Mouse (Mus musculus) bone marrow, adult 2 months (tissue): ENCODE results near the gene Pex11a. TPM values are rescaled to one million over a fixed set of nuclear protein-coding genes. Genes with fewer than 3 reads are reported as not detected.
A peak's percentile ranks its signal among the peaks of the same experiment; 100 is the strongest.
"Not testable (repeated sequence)": the region's sequence is repeated elsewhere in the genome, so short reads cannot be mapped to it uniquely, and the experiment has no call there.

Experiments
- H3K27ac ChIP-seq: fragments of 200-500 bp; 2 replicates; pipeline ENCODE4 v1.5.1; 2012; ENCODE audit warnings: low read depth, mild to moderate bottlenecking, control low read depth, inconsistent platforms, low read length; ENCODE audit not compliant: control insufficient read depth, poor library complexity, insufficient read depth
- H3K4me1 ChIP-seq: fragments of 200-500 bp; 2 replicates; pipeline ENCODE4 v1.6.1; 2011; ENCODE audit warnings: low read length; ENCODE audit not compliant: control insufficient read depth, insufficient read depth
- H3K4me3 ChIP-seq: fragments of 200-500 bp; replicated peaks from 2 replicates; pipeline ENCODE3; 2011; ENCODE audit warnings: mild to moderate bottlenecking, low read depth, low read length, control low read depth; ENCODE audit not compliant: control insufficient read depth
- CTCF ChIP-seq: fragments of 200-500 bp; IDR thresholded peaks from 2 replicates; pipeline ENCODE4 v1.5.1; 2011; ENCODE audit warnings: low read length, control low read depth; ENCODE audit not compliant: control insufficient read depth, insufficient read depth
- POLR2A ChIP-seq: fragments of 200-500 bp; IDR thresholded peaks from 2 replicates; pipeline ENCODE4 v1.6.1; 2011; ENCODE audit warnings: low read depth, mild to moderate bottlenecking, control low read depth, low read length, borderline replicate concordance; ENCODE audit not compliant: control insufficient read depth
- WGBS: fragments of 180-500 bp; shearing (Covaris S2); methylation state at CpG from one replicate; pipeline ENCODE4 v1.1.7; 2018; 5-methylcytosine and 5-hydroxymethylcytosine counted together
- polyA plus RNA-seq: library from polyadenylated mRNA; stranded (reverse); fragments of >200 nt; gene quantifications from 2 replicates; pipeline ENCODE4 v1.2.4, GENCODE M21; 2011; ENCODE audit warnings: low replicate concordance; ENCODE audit not compliant: missing spikeins, insufficient read depth, insufficient read length

The Pex11a gene
- polyA plus RNA-seq: 3.4 and 4.9 TPM in 2 replicates

DNA sequence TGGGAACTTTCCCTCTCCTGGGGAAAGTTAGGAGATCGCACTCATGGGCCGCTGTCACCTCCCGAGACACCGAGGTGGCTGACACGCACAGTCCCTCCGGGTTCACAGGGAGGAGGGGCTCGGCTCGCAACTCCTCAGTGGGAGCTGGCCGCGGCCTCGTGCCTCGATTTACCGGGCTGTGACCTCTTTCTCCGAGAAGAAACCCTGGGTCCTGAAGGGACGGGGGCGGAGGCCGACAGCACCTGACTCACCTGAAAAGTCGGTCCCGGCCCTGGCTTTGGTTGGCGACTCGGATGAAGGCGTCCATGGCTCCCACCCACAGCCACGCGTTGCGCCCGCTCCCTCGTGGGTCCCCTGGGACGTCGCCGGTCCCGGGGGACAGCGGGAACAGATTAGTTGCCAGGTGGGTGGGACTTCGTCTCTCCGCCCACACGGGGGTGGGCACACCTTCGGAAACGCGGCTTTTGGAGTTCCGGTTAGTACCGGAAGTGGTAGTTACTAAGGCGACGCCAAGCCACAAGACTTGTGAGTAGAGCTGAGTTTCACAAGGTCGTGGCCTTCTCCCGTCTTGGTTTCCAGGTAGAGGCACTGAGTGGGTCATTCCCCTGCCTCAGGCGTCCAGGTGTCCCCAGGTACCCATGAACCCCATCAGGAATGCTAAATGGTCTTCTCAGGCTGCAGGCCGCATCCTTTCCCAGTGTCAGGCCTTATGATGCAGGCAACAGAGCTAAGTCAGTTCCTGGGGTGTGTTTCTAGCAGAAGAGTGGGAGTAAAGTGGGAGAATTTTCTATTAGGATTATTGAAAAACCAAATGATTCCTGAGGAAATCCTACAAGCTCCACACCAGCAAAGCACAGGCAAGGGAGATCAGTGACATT, at the start of gene Pex11a, which contains the start of gene Wdr93:
Gene Pex11a, minus strand, starts transcription at position 473 of the 878 bp plus-strand sequence.
Gene Wdr93, plus strand, starts transcription at position 505 of the 878 bp plus-strand sequence.
- WGBS: 3% methylated on average over 46 of the region's 46 CpGs

DNA sequence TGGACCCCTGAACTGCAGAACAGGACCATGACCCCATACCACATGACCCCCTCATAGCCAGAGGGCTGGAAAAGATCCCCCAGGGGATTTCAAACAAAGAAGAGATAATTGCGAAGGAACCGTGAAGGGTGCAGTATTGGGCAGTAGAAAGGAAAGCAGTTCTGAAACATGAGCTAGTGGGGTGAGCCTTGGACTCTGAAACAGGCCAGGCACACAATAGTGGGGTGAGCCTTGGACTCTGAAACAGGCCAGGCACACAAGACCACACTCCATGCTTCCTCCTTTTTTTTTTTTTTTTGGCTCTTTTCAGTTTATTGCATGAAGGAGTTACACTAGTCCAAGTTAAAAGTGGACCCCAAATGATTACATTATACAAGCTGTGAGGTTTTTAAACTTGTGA, 46.9 kb upstream of the Pex11a start:
- not testable (repeated sequence) for H3K4me3 ChIP-seq, H3K4me1 ChIP-seq, H3K27ac ChIP-seq
- WGBS: 83% methylated on average over 2 of the region's 2 CpGs

More for the DNA sequence above, at the start of gene Pex11a, which contains the start of gene Wdr93:
- Histone ChIP-seq H3K4me3 (peak within 1 kb of the TSS; percentile 77), H3K4me1 (no peaks in the 10 kb centered on the region; the same call in 1 of the 2 replicates), H3K27ac (peak within 1 kb of the TSS; percentile 0; the same call in 1 of the 2 replicates)
- TF ChIP-seq POLR2A: no peak
- TF ChIP-seq CTCF: no peak

DNA sequence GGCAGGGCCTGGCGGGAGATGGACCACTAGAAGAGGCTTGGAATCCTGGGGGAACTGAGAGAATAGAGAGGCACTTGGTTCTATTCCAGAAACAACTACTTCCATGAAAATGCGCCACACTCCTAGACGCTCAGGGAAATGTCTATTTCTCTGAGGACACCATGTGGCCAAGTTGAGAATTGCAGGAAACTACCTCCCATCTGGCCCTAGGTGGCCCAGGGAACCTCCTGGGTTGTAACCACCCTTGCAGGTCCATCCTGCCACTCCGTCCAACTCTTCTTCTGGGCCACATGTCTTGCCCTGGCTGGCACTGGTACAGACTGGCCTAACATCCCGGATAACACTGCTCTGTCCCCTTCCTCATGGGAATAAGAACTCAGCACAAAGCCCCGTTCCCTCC, 43.4 kb upstream of the Pex11a start:
- no peak overlapping the region for H3K4me3 ChIP-seq
- H3K27ac ChIP-seq: no peak overlapping the region
- 25% methylated on average over 6 of the region's 6 CpGs for WGBS
- TF ChIP-seq POLR2A (no peak), CTCF (peak; percentile 54)
- no peaks in the 10 kb centered on the region for H3K4me1 ChIP-seq

DNA sequence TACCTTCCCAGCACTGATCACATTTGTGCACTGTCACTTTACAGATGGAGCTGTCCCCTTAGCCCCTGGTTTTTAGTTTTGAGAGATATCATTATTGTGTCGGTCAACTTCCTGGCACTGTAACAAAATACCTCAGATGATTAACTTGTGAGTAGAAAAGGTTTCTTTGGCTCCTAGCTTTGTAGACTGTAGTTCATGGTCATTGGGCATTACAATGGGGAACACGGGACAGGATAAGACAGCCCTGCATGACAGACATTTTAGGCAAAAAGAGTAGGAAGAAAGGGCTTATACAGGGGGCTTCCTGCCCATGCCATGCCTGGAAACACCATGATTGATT, 39.6 kb upstream of the Pex11a start:
- TF ChIP-seq POLR2A (no peak), CTCF (no peak)
- WGBS: 85% methylated on average over 2 of the region's 2 CpGs
- Histone ChIP-seq H3K4me1 (no peaks in the 10 kb centered on the region), H3K4me3 (no peak overlapping the region), H3K27ac (no peak overlapping the region)

DNA sequence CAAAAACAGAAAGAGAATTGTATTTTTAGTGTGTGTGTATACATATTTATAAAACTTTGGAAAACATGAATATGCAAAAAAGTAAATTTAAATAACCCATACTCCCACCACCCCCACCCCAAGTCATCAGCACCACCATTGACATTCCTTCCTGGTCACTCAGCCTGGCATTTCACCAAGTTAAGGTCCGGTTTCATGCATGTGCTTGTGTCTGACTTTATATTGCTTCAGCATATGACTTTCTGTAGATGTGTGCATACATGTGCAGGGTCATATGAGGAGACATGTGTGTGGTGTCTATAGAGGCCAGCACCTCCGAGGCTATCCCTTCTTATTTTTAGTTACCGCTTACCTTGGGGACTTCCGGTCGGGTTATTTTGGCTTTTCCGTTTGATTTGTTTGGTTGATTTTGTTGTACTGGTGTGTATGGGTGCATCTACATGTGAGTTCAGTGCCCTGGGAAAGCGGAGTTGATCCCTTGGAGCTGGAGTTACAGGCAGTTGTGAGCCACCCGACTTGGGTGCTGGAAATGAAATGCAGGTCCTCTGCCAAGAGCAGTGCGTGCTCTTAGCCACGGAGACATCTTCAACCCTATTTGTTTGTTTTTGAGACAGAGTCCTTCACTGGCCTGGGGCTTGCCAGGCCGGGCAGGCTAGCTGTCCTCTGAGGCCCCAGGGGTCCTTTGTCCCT, 39.0 kb upstream of the Pex11a start:
- Histone ChIP-seq H3K4me1 (no peaks in the 10 kb centered on the region), H3K27ac (no peak overlapping the region), H3K4me3 (no peak overlapping the region)
- TF ChIP-seq POLR2A (no peak), CTCF (no peak)
- WGBS: 87% methylated on average over 11 of the region's 11 CpGs

DNA sequence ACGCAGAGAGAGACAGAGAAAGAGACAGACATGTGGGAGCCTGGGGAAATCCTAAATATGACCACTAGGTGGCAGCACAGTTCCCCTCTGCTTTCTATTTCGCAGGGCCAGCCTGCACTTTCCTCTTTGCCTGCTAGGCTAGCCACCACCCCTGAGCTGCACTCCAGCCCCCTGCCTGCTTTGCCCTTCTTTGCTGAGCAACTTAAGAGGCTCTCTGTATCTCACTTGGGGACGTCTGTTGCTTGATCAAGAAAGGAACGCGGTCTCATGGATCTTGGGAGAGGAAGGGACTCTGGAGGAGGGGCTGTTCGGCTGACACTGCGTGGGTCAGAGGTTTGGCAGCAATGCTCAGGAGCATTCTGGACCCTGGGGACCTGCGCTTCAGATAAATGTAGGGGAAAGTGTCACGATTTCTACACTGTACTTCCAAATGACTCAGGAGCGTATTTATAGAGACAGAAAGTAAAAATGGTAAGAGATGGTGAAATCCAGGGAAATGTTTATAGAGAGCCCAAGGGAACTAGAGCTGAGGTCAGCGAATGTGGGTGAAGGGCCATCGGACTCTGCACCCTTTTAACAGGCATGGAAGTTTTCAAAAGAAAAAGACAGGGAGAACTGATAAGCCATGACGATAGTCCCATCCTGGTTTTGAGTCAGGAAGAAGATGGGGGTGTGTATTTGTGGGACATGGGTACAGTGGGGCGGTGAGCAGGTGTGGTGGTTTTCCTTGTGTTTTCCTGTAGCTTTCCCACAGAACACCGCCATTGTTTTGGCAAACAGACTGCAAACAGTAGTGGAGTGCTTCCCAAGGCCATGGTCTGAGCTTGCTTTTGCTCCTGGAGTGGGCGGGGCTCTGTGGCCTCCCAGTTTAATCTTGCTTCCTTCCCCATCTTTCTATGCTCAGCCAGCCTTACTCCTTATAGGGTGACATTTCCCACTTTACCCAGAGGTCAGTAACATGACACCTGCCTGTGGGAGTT, 38.0 kb upstream of the Pex11a start:
- peak overlapping the region; percentile 10 for H3K4me3 ChIP-seq

DNA sequence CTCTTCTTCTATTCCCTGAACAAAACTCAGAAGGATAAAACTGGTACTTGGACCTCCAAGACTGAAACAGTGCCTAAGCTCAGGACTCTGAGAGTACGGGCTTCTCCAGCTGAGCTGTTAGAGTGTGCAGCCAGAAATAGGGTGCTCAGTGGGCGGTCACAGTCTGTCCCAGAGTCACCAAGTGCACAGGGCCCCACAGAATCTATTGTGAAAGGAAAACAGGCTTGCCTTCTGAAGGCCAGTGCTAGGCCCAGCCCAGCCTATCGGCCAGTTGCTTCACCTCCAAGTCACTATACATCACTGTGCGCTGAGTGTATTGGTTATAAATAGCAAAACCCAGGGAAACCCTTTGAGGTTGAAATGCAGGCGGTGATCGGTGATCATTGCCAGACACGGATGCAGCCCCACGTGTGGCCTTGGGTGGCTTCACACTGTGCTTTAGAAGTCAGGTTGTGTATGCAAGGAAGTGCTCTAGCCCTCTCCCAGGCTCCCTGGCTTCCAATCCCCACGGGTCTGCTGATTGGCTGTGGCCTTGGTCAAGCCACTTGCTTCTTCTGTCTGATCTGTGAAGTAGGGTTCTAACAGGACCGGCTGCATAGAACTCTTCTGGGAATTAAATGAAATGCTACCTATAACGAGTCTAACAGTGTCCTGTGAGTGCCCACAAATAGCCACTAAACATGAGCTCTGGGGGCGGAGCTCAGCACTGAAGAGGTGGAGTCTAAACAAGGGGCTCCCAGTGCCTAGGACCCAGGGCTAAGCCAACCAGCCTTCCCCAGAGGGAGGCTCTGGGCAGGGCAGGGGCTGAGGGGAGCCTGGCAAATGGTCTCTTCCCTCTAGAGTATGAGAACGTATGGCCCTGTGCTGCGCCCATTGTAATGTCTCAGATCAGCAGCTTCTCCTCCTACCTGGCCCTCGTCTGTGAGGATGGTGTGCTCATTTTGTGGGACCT, 28.9 kb upstream of the Pex11a start:
- TF ChIP-seq CTCF (no peak), POLR2A (no peak)
- no peak overlapping the region for H3K27ac ChIP-seq
- H3K4me3 ChIP-seq: no peak overlapping the region
- WGBS: 78% methylated on average over 15 of the region's 15 CpGs
- no peaks in the 10 kb centered on the region for H3K4me1 ChIP-seq

More for the DNA sequence above, 38.0 kb upstream of the Pex11a start:
- Histone ChIP-seq H3K4me1 (no peaks in the 10 kb centered on the region), H3K27ac (no peak overlapping the region)
- 23% methylated on average over 16 of the region's 16 CpGs for WGBS
- TF ChIP-seq POLR2A (no peak), CTCF (peak; percentile 79)
